Mouse (Mus musculus): ENCODE results near the gene Plekhg5. TPM values are rescaled to one million over a fixed set of nuclear protein-coding genes. Genes with fewer than 3 reads are reported as not detected.
A peak's percentile ranks its signal among the peaks of the same experiment; 100 is the strongest.

The Plekhg5 gene
- total and polyA plus RNA-seq, 2 experiments from 2014 or later = 12.8 to 18.6 TPM

DNA sequence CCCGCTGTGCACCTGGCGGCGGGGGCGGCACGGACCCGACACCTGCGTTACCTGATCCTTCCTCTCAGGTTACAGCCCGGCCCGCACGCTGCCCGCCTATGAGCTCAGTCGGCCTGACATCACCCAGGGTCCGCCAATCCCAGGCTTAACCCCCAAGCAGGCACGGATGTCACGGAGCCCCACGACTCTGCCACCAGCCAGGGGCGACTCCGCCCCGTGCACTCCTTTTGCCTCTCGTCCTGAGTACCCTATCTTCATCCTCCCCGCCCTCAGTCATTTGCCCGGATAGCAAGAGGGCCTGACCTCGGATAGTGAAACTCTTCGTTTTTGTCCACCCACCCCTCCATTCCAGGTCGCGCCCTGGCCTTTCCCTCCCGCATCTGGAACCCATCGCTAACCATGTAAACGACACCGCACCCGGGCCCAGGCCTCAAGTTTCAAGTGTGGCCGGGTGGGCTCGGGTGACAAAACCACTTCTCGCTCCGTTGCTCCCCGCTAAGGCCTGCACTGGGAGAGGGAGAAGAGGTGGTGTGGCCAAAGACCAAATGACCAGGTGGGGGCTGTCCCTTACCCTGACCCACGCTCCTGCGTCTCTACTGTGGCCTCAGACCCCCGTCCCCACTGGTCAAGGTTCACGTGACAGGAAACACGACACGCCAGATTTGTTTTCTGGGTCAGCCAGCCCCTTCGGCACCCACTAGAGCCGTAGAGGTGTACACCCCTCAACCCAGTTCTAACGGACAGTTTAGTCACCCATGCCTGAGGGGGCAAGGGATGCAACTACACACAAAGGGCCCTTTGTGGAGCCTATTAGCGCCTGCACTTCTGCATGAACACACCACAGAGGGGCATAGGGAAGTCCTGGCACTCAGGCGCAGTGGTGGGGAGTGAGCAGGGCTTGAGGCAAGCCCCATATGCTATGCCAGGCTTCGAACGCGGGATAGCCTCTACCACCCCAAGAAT is 59.8 kb downstream of the Plekhg5 start:
- Histone ChIP-seq H3K4me3 (ENCODE audit: low read depth, low read length) (peak overlapping the region; percentile 27; the same call in 1 of the 2 replicates), H3K9ac (no peak overlapping the region), H3K9me3 (ENCODE audit: low read length) (no peaks in the 10 kb centered on the region), H3K4me2 (ENCODE audit: low read depth) (peak overlapping the region; percentile 50; the same call in 1 of the 2 replicates), H3K27ac (ENCODE audit: low read depth, low read length) (no peak overlapping the region), H3K27me3 (ENCODE audit: insufficient read depth, low read length) (peaks cover 67% of the 10 kb centered on the region), H3K36me3 (ENCODE audit: insufficient read depth) (no peaks in the 10 kb centered on the region), H3K4me1 (ENCODE audit: insufficient read depth) (no peaks in the 10 kb centered on the region)
- ATAC-seq (no peak), DNase-seq (no peak)
- no peak for TF ChIP-seq CTCF (IDR thresholded peaks at IDR 0.05; ENCODE audit: low read depth)
- 5% methylated on average over 50 of the region's 50 CpGs for WGBS

DNA sequence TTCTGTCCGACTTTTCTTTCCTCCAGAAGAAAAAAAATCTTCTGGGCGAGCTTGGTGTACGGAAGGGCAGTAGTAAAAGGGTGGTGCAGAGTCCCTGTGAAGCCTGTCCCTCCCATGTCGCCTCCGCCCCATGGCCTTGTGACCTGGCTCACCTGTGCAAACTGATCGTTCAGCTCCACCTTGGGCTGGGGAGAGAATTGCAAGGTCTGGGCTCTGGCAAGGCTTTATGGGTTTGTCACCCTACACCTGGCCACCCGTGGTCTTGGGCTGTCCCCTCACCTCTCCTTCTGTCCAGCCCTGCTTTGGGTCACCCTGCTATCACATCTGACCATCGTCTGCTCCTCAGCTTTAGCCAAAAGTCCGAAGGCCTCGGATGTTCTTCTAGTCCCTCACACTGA is 60.5 kb downstream of the Plekhg5 start:
- ATAC-seq (no peak), DNase-seq (no peak)
- WGBS = 24% methylated on average over 10 of the region's 10 CpGs
- Histone ChIP-seq H3K27me3 (ENCODE audit: insufficient read depth, low read length) (peaks cover 60% of the 10 kb centered on the region), H3K9ac (no peak overlapping the region), H3K36me3 (ENCODE audit: insufficient read depth) (no peaks in the 10 kb centered on the region), H3K4me1 (ENCODE audit: insufficient read depth) (no peaks in the 10 kb centered on the region), H3K4me2 (ENCODE audit: low read depth) (no peak overlapping the region), H3K9me3 (ENCODE audit: low read length) (no peaks in the 10 kb centered on the region), H3K27ac (ENCODE audit: low read depth, low read length) (no peak overlapping the region), H3K4me3 (ENCODE audit: low read depth, low read length) (no peak overlapping the region)
- TF ChIP-seq CTCF (IDR thresholded peaks at IDR 0.05; ENCODE audit: low read depth) = no peak

DNA sequence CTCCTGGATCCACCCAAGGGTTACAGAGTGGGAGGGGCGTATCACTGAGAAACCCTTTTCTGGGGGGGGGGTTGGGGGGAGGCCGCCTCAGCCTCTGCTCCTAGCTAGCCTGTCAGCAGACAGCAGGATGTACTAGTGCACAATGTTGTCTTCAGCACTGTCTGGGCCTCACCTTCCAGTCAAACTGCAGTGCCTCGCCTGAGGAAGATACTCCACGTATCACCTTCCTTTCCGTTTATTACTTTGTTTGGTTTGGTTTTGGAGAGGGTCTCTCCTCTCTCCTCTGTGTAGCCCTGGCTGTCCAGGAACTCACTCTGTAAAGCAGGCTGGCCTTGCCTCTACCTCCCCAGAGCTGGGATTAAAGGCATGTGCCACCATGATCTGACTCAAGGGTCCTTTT is 60.9 kb downstream of the Plekhg5 start:
- Histone ChIP-seq H3K36me3 (ENCODE audit: insufficient read depth) (no peaks in the 10 kb centered on the region), H3K4me1 (ENCODE audit: insufficient read depth) (peaks cover under 1% of the 10 kb centered on the region; the same call in 1 of the 2 replicates), H3K9ac (no peak overlapping the region), H3K27ac (ENCODE audit: low read depth, low read length) (no peak overlapping the region), H3K9me3 (ENCODE audit: low read length) (no peaks in the 10 kb centered on the region), H3K27me3 (ENCODE audit: insufficient read depth, low read length) (peaks cover 56% of the 10 kb centered on the region), H3K4me2 (ENCODE audit: low read depth) (no peak overlapping the region), H3K4me3 (ENCODE audit: low read depth, low read length) (no peak overlapping the region)
- 60% methylated on average over 5 of the region's 5 CpGs for WGBS
- TF ChIP-seq CTCF (IDR thresholded peaks at IDR 0.05; ENCODE audit: low read depth) = no peak
- ATAC-seq (no peak), DNase-seq (no peak)

DNA sequence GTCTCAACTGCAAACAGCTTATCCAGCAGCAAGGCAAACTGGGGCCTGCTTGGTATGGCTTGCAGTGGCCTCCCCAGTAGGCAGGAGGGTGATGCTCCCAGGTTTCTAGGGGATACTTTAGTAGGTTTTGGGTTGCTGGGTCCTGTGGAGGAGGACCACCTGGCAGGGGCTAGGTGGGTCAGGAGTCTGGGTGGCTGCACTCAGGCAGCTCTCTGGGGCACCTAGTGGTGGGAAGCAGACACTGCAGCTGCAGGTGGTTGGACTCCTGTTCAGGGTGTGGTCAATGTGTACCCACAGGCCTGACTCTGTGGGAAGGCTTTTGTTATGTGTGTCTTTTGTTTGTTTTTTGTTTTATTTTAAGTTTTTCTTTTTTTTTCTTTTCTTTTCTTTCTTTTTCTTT is 62.2 kb downstream of the Plekhg5 start:
- Histone ChIP-seq H3K4me2 (ENCODE audit: low read depth) (no peak overlapping the region), H3K27ac (ENCODE audit: low read depth, low read length) (no peak overlapping the region), H3K36me3 (ENCODE audit: insufficient read depth) (no peaks in the 10 kb centered on the region), H3K9ac (no peak overlapping the region), H3K4me3 (ENCODE audit: low read depth, low read length) (no peak overlapping the region), H3K27me3 (ENCODE audit: insufficient read depth, low read length) (peaks cover 48% of the 10 kb centered on the region), H3K9me3 (ENCODE audit: low read length) (no peaks in the 10 kb centered on the region), H3K4me1 (ENCODE audit: insufficient read depth) (peaks cover 8% of the 10 kb centered on the region)
- TF ChIP-seq CTCF (IDR thresholded peaks at IDR 0.05; ENCODE audit: low read depth) = peak; percentile 61
- ATAC-seq = no peak
- no peak for DNase-seq

DNA sequence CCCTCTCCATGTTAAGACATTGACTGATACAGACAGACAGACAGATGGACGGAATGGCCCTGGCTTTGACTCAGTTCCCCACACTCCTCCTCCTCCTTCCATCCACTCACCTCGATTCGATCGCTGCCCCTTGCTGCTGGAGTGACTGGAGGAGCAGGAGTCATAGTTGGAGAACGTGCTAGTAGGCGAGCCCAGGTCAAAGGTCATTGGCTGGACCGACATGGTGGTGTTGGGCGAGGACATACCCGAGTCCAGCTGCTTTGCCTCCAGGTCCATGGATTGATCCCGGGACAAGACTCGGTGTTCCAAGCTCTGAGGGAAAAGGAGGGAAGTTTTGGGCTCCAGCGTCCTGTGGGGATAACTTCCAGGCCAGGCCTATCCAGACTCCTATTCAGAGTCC is 63.1 kb downstream of the Plekhg5 start:
- ATAC-seq (no peak), DNase-seq (no peak)
- WGBS = 80% methylated on average over 12 of the region's 12 CpGs
- no peak for TF ChIP-seq CTCF (IDR thresholded peaks at IDR 0.05; ENCODE audit: low read depth)
- Histone ChIP-seq H3K27me3 (ENCODE audit: insufficient read depth, low read length) (peaks cover 40% of the 10 kb centered on the region), H3K4me2 (ENCODE audit: low read depth) (no peak overlapping the region), H3K9ac (no peak overlapping the region), H3K27ac (ENCODE audit: low read depth, low read length) (no peak overlapping the region), H3K36me3 (ENCODE audit: insufficient read depth) (no peaks in the 10 kb centered on the region), H3K4me3 (ENCODE audit: low read depth, low read length) (no peak overlapping the region), H3K4me1 (ENCODE audit: insufficient read depth) (peaks cover 8% of the 10 kb centered on the region), H3K9me3 (ENCODE audit: low read length) (no peaks in the 10 kb centered on the region)

DNA sequence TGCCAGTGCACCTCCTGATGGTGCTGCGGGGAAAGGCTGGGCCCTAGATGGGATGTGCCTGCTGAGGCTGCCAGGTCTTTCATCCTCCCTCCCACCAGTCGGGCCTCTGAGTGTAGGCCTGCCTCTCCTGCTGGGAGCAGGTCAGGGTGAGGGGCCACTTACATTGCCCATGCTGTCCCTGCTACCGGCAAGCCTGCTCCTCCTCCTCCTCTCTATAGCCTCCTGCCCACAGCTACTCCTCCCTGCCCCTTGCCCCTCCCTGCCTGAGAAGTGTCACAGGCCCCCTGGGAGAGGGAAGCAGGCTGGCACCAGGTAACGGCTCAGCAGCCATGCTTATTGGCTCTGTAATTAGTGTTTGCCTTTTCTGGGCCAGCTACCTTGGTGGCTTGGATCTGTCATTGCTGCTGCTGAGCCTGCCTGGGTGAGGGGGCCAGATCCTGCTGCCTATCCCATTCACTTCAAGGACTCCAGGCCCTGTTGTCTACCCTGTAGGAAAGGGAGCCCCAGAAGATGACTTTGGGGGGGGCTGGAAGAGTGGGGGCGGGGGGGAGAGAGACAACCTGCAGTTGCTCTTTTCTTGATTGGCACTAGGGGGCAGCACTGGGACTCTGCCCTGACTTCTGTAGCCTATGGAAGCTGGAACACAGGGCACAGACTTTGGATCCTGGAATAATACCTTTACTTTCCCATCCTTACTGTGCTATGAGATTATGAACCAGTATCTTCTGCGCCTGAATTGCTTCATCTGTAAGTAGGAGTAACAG is 64.0 kb downstream of the Plekhg5 start:
- ATAC-seq (no peak), DNase-seq (no peak)
- Histone ChIP-seq H3K4me3 (ENCODE audit: low read depth, low read length) (no peak overlapping the region), H3K27me3 (ENCODE audit: insufficient read depth, low read length) (peaks cover 30% of the 10 kb centered on the region), H3K4me2 (ENCODE audit: low read depth) (no peak overlapping the region), H3K4me1 (ENCODE audit: insufficient read depth) (peaks cover 8% of the 10 kb centered on the region), H3K27ac (ENCODE audit: low read depth, low read length) (no peak overlapping the region), H3K36me3 (ENCODE audit: insufficient read depth) (no peaks in the 10 kb centered on the region), H3K9me3 (ENCODE audit: low read length) (no peaks in the 10 kb centered on the region), H3K9ac (no peak overlapping the region)
- peak; percentile 62 for TF ChIP-seq CTCF (IDR thresholded peaks at IDR 0.05; ENCODE audit: low read depth)
- WGBS = 21% methylated on average over 6 of the region's 6 CpGs

DNA sequence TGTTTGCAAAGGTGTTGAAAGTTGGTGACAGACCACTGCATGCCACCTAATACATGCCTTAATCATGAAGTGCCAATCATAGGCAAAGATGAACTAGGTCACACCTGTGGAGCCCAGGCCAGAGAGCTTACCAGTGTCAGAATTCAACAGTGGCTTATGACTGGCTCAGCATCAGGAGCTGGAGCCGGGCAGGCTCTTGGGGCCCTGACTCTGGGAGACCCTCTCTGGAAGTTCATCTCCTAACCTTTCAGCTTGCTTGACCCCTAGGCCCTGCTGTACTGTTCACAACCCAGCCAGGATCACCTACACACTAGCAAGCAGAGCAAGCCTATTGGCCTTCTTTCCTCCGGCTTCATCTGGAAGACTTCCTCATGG is 64.6 kb downstream of the Plekhg5 start:
- no peak overlapping the region for H3K4me2 ChIP-seq (ENCODE audit: low read depth)
- no peak overlapping the region for H3K9ac ChIP-seq
- H3K27me3 ChIP-seq (ENCODE audit: insufficient read depth, low read length) = peaks cover 27% of the 10 kb centered on the region
- H3K36me3 ChIP-seq (ENCODE audit: insufficient read depth) = no peaks in the 10 kb centered on the region
- no peak overlapping the region for H3K4me3 ChIP-seq (ENCODE audit: low read depth, low read length)
- no peaks in the 10 kb centered on the region for H3K9me3 ChIP-seq (ENCODE audit: low read length)
- H3K27ac ChIP-seq (ENCODE audit: low read depth, low read length) = no peak overlapping the region
- peaks cover 8% of the 10 kb centered on the region for H3K4me1 ChIP-seq (ENCODE audit: insufficient read depth)
- WGBS = 94% methylated on average over 2 of the region's 2 CpGs
- no peak for TF ChIP-seq CTCF (IDR thresholded peaks at IDR 0.05; ENCODE audit: low read depth)
- no peak for ATAC-seq
- DNase-seq = no peak
